Mouse (Mus musculus): ENCODE measurements at regions not wholly inside any gene's neighbourhood (a gene's known extent, or its start where the extent isn't known, plus 50 kb on each side); places are given as distances from the start of the nearest gene placed in this dataset.

DNA sequence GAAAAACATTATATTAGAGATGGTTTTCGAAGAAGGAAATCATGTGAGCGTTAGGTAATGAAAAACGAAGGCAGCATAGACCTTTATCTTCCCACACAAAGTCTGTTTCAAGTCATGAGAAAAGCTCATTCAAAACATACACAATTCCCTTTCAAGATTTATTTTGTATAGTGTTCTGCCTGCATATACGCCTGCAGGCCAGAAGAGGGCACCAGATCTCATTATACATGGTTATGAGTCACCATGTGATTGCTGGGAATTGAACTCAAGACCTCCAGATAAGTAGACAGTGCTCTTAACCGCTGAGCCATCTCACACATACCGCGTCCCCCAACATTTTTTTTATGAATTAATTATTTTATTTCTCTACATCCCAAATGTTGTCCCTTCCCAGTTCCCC lies 578.3 kb upstream of the Ccdc54 start:
- no peak for TF ChIP-seq GATA4 (IDR thresholded peaks at IDR 0.05; ENCODE audit: insufficient replicate concordance, low read length)

DNA sequence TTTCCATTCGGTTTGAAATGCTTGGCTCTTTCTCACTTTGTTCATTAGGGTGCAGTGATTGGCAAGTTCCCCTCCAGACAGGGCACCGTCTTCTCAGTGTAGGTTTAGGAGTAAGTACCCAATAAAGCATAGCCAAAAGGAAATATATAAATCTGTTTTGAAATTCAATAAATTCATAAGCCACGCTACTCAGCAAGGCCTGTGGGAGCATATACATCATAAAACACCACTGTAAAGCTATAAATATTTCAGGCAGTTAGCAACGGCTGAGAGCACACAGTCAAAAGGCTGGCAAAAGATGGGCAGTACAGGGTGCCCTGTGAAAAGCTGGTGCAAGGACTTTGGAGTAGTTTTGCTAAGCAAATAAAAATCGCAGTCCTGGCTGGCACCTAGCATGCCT lies 569.8 kb upstream of the Ccdc54 start:
- no peak for TF ChIP-seq GATA4 (IDR thresholded peaks at IDR 0.05; ENCODE audit: insufficient replicate concordance, low read length)

DNA sequence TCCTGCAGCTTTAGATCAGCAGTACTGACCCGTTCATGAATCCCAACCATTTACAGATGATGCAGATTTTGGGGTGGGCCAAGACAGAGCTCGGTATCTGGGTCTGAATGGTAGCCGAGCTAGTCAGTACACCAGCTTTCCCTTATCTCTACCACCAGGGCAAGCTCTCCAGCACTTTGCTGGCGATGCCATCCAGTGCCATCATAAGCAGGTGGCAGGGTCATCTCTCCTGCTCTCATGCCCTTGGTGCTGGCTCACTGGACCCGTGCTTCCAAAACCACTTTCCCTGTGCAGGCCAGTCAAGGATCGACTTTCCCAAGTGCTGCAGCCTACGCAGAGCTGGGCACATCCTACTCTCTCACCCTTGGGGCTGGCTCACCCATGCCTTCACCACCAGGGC lies 547.6 kb upstream of the Ccdc54 start:
- TF ChIP-seq GATA4 (IDR thresholded peaks at IDR 0.05; ENCODE audit: insufficient replicate concordance, low read length) = no peak

DNA sequence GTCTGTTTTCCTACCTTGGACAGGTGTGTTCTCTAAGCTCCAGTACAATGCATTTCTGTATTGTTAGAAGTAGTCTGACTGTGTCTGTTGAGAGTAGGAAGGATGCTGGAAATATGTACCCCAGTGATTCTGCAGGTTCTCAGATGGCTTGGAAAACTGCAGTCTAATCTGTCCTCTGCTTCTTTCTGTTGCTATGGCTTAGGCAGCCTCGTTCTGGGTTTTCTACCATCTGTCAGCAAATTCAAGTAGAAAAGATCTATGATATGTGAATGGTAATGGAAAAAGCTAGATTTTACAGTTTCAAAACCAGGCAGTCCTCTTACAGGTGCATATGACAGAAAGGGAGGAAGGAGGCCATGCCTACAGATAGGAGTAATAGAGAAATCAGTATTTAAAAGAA lies 528.9 kb upstream of the Ccdc54 start:
- no peak for TF ChIP-seq GATA4 (IDR thresholded peaks at IDR 0.05; ENCODE audit: insufficient replicate concordance, low read length)

DNA sequence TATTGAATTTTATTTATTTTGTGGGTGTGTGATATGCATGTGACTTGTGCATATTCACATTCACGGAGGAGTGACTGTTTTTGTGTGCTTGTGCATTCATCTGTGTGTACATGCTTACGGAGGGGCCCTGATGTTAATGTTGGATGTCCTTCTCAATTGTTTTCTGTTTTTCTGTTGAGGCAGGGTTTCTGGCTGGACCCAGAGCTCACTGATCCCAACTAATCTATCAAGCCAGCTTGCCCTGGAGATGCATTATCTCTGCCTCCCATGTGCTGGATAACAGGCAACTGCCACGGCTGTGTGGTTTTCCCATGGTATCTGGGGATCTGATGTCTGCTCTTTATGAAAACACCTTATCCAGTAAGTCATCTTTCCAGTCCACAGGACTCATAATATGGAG lies 527.4 kb upstream of the Ccdc54 start:
- TF ChIP-seq GATA4 (IDR thresholded peaks at IDR 0.05; ENCODE audit: insufficient replicate concordance, low read length) = no peak

DNA sequence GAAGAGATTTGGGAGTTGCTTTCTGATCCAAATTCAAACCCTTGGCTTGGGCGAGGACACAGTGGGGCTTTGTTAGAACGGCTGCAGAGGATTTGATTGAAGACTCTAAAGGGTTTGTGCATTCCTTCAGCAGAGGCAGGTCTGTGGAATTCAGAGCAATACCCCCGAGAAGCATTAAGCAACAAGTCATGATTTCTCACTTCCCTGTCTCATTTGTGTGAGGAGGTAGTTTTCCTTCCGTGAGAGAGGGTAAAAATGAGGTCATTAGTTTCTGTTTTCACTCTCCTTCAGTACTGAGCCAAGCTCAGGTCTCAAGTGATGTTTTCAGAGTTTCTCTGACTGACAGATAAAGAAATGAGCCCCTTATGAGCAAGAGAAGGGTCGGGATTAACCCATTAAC lies 526.9 kb upstream of the Ccdc54 start:
- TF ChIP-seq GATA4 (IDR thresholded peaks at IDR 0.05; ENCODE audit: insufficient replicate concordance, low read length) = no peak

DNA sequence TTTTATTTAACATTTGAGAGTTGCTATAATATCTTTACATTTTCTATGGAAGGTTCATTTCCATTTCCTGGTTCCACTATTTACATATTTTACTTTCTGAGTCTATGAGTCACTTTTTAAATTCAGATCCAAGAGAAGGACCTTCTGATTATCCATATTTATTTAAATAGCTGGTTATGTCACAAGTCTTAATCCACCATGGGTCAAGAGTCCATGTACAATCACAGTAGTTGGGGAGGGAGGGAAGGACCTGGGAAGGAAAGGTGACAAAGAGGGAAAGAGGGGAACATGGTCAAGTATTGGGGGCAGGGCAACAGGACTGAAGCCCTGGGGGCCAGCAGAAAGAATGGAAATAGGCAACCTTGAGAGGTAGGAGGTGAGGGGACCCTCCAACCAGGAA lies 518.9 kb upstream of the Ccdc54 start:
- TF ChIP-seq GATA4 (IDR thresholded peaks at IDR 0.05; ENCODE audit: insufficient replicate concordance, low read length) = no peak

DNA sequence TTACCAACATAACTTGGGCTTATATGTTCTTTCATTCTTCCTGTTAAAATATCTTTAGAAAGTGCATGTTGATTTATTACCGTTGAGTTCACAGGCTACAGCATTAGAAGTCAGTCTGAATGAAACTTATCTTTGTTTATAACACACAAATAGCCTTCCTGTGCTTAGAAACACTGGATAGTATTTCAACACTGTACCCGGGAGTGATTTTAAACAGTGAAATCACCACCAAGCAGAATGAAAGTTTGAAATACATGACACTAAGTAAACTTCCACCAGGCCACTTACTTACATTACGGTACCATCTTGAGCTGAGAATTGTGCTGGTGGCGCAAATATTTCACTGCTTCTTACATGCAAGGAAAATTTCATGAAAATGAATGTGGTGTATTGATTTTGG lies 516.5 kb upstream of the Ccdc54 start:
- TF ChIP-seq GATA4 (IDR thresholded peaks at IDR 0.05; ENCODE audit: insufficient replicate concordance, low read length) = no peak

DNA sequence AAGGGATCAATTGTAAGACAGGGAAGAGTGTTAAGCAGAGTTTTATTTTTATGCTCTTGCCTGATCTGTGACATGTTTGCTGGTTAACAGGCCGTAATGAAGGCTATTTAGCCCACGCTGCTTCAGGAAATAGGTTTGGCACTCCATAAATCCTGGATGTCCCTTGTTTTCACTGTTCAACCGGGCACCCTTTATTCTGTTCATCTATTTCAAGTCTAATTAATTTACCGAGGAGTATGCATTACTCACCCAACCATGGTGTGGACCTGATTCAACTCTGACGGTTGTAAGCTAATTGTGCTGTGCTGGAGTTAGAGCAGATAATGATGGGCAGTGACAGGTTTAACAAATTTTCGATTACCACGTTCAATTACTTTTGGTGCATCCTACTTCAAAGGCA lies 495.6 kb upstream of the Ccdc54 start:
- no peak for TF ChIP-seq GATA4 (IDR thresholded peaks at IDR 0.05; ENCODE audit: insufficient replicate concordance, low read length)

DNA sequence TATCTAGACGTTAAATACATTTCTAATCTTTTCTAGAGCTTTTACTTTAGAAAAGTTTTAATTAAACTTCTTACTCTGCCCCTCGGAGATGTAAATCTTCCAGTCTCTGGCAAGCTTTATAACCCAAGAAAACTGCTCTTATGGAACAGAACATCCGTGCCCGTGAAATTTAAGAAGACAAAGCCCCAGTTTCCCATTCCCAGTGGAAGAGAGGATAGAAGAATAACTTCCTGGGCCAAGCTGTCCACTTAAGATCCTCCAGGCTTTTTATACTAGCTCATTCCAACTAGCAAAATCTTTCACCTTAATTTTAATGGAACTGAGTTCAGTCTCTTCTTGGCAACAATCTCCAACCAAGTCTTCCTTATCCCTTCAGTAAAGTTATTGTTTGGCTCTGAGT lies 489.2 kb upstream of the Ccdc54 start:
- no peak for TF ChIP-seq GATA4 (IDR thresholded peaks at IDR 0.05; ENCODE audit: insufficient replicate concordance, low read length)

DNA sequence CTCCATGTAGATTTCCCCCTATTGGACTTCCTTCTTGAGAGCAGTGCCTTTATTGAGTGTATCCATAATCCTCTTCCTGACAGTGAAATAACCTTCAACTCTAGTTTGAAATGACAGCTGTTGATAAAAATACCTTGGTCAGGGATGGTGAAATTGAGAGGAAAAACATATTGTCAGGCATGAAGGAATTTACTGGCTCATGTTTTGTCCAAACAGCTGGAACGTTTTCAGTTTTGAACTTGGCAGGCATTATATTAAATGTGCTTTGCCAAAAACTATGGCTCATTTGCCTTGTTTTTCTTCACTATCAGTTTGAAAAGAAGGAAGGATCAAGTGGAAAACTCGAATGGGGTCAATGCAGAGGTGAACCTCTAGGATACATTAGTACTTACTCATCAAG lies 457.7 kb upstream of the Ccdc54 start:
- no peak for TF ChIP-seq GATA4 (IDR thresholded peaks at IDR 0.05; ENCODE audit: insufficient replicate concordance, low read length)

DNA sequence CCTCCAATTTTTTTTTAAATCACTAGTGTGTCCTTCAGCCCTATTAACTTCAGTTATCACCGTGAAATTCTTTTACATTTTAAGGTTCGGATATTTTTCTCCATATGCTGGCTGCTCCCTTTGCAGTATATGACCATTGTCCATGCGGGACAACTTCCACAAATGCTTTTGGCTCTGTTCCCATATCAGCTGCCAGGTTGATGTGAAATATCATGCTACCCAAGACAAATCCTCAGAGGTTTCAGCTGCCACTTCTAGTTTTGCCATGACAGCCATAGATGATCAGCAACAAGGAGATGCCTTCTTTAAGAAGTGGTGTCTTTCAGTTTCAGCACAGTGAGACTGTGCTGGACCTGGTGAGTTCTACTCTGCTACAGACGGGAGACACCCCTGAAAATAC lies 457.2 kb upstream of the Ccdc54 start:
- TF ChIP-seq GATA4 (IDR thresholded peaks at IDR 0.05; ENCODE audit: insufficient replicate concordance, low read length) = no peak

DNA sequence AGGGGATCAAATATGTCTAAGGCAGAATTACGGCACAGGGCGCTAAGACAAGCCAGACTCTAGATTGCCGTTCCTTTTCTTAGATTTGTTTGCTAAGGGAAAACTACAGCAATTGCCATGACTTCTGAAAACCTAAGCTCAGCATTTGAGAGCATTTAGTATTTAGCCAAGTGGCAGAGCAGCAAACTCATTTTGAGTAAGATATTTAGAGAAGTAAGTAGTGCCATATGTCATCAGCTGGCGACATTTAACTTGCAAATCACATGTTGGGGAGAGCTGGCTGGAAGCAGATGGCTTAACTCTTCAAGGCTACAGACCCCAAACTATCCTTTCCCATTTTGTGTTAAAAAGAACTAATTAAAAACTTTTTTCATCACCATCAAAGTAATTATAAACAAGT lies 450.4 kb upstream of the Ccdc54 start:
- no peak for TF ChIP-seq GATA4 (IDR thresholded peaks at IDR 0.05; ENCODE audit: insufficient replicate concordance, low read length)

DNA sequence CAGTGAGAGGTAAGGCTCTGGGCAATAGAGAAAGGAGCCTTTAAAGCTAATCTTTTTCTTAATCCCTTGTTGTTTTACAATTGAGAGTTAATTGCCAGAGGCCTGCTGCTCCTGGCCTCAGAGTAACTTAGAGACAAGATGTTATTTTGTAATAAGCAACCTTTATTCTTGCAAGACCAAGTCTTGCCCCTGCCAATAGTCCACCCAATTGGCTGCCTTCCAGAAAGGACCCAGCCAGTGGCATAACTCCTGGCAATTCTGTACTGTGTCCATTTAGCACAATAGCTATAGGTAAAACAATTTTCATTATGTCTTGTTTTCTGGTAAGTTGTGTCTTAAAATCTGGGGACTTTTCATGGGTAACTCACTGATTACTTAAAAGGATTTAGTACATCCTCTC lies 411.9 kb upstream of the Ccdc54 start:
- TF ChIP-seq GATA4 (IDR thresholded peaks at IDR 0.05; ENCODE audit: insufficient replicate concordance, low read length) = no peak

DNA sequence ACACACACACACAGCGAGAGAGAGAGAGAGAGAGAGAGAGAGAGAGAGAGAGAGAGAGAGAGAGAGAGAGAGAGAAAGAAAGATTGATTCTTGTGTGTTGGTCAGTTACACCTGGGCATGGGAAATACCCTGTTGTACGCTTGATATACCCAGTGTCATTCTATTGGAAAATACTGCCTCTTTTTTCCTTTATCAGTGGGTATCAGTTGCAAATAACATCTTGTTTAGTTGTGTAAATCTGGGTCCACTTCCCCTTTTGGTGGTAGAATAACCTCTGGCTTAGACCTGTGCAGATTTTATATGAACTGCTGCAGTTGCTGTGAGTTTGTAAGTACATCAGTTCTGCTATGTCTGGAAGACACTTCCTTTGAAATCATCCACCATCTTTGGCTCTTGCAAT lies 373.4 kb upstream of the Ccdc54 start:
- no peak for TF ChIP-seq GATA4 (IDR thresholded peaks at IDR 0.05; ENCODE audit: insufficient replicate concordance, low read length)

DNA sequence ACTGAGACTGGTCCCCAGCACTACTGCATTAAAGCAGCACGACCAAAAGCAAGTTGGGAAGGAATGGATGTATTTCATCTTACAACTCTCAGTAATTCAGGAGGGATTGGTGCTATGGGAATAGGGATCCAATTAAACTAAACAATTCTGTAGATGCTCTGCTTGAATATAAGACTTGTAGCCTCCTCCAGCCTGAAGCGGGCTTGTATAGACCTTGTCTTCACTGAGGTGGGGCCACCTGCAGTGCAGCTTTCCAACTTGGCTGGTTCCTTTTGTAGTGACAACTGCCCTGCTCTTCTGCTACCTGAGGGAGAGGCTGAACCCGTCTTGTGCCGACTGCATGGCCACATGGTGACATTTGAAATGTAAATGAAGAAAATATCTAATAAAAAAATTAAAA lies 353.1 kb upstream of the Ccdc54 start:
- no peak for TF ChIP-seq GATA4 (IDR thresholded peaks at IDR 0.05; ENCODE audit: insufficient replicate concordance, low read length)

DNA sequence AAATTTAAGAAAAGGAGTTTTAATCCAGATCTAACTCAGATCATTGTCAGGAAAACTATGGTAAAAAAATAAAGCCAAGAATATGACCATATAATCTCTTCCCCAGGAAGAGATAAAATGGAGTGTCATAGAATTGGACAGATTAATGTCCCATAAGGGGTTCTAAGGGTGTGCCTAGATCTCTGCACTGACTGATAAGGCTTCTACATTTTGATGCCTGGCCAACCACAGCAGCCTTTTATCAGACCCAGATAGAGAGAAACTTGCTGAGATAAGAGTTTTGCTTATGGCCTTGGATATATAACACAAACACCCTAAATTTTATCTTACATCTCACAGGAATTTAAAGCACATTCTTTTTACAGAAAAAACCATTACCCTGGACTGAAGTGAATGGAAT lies 351.3 kb upstream of the Ccdc54 start:
- no peak for TF ChIP-seq GATA4 (IDR thresholded peaks at IDR 0.05; ENCODE audit: insufficient replicate concordance, low read length)

DNA sequence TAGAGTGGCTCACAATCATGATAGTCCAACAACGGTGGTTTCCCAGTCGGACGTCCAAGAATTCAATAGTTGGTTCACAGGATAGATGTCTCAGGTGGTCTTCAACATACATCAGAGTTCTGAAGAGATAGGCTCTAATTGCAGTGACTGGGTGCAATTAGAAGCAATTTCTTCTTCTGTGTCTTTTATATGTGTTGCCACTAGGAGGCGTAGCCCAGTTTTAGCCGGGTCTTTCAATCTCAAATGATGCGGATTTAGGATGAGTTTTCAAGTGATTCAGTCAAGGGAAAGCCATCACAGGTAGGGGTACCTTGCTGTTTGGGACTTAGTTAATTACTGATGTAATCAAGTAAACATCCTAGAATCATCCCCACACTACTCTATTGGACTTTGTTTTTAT lies 348.4 kb upstream of the Ccdc54 start:
- TF ChIP-seq GATA4 (IDR thresholded peaks at IDR 0.05; ENCODE audit: insufficient replicate concordance, low read length) = no peak

All from liver, adult (tissue).